Mouse (Mus musculus) heart, postnatal 36 days (tissue): ENCODE results near the gene 4930432M17Rik. TPM values are rescaled to one million over a fixed set of nuclear protein-coding genes. Genes with fewer than 3 reads are reported as not detected.

Experiments used
- DNase-seq, 2 experiments: peaks; one replicate each; pipeline ENCODE4 v3.0.0; 2021 to 2022
- intact Hi-C: fragments of 180-260 bp; cut with DNase I; formaldehyde crosslinking; loops from one replicate; pipeline ENCODE4 v1.15.1; 2025
- total RNA-seq, 2 experiments: library from RNA; stranded (reverse); gene quantifications; 2 replicates each; pipeline ENCODE4 v1.2.3; 2021

The 4930432M17Rik gene
- total RNA-seq, 2 experiments from 2014 or later, result not detected

DNA sequence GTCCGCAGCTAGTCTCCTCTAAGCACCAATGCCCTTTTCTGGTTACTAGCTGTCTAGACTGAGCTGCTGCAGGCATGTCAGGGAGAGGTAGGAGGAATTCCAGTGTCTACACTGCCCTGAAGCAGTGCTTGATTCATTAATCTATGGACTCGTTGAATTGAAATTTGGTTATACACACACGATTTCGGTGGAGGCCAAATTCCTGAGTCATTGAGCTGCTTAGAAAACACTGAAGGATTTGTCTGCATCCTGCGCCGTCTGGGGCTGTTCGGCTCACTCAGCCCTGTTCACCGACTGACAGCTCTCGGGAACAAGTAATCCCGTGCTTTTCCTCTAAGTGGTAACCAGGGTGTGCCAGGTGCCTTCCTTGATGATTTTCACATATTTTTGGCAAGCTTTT lies 55.1 kb downstream of the 4930432M17Rik start:
- DNase-seq, result no peak
- intact Hi-C loops, result no loop called here

DNA sequence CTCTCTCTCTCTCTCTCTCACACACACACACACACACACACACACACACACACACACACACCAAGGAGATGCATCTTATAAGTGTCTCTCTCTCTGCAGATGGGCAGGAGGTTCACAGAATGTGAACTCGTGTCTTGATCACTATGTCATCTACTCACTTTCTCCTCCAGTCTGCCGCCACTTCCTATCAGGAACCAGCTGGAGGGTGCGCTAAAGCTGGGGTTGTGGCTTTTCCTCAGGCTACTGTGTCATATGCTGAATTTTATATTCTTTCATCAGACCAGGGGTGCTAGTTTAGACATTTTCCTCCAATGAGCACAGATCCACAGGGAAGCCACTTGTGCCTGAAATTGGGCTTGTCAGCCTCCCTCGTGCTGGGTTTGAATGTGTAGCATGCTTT lies 59.1 kb downstream of the 4930432M17Rik start:
- intact Hi-C loops, result no loop called here
- no peak for DNase-seq

Other genes with a start within 250 kb of the 4930432M17Rik start
- gene Cnn3, start 244.3 kb upstream of the 4930432M17Rik start, total RNA-seq, result 10 to 100 TPM; 42.1 to 43.8 TPM
- under 1 TPM in 1 of 2 experiments, not detected in 1; 0.22 TPM for gene Slc44a3, start 138.4 kb upstream of the 4930432M17Rik start, total RNA-seq
- gene F3, start 52.8 kb downstream of the 4930432M17Rik start, total RNA-seq, result 10 to 100 TPM; 23.7 to 30.5 TPM
- gene Abcd3, start 144.5 kb downstream of the 4930432M17Rik start, total RNA-seq, result 10 to 100 TPM; 94.6 to 98.6 TPM